Mouse (Mus musculus) embryonic fibroblast, embryonic 13.5 days (primary cell): Measurements from ENCODE around the gene Hps1.

Experiments used
- CTCF ChIP-seq: IDR thresholded peaks from 2 replicates; pipeline ENCODE4 v1.5.1; 2011; ENCODE audit warnings: mild to moderate bottlenecking, control low read depth, low read length, moderate library complexity, borderline replicate concordance; ENCODE audit not compliant: insufficient read depth
- POLR2A ChIP-seq: IDR thresholded peaks from 2 replicates; pipeline ENCODE4 v1.6.1; 2011; ENCODE audit warnings: low read depth, mild to moderate bottlenecking, control low read depth, low read length, moderate library complexity

GRCm38 (mm10) chr19:42817761-42818160 is 38.0 kb upstream of the Hps1 start:
- TF ChIP-seq CTCF (no peak), POLR2A (no peak)
